Mouse (Mus musculus) right cerebral cortex, postnatal 4 days (tissue): ENCODE measurements around the gene Mlkl.
A peak's percentile ranks its signal among the peaks of the same experiment; 100 is the strongest.
"Not testable (repeated sequence)": the region's sequence is repeated elsewhere in the genome, so short reads cannot be mapped to it uniquely, and the experiment has no call there.

Source experiments
- DNase-seq: peaks from one replicate; pipeline ENCODE4 v3.0.0-alpha.2; 2022

The Mlkl gene

GRCm38 (mm10) chr8:111312758-111313162 is 25.2 kb downstream of the Mlkl start:
- no peak for DNase-seq

GRCm38 (mm10) chr8:111310006-111310405 is 28.0 kb downstream of the Mlkl start:
- not testable (repeated sequence) for DNase-seq

GRCm38 (mm10) chr8:111305031-111305730 is 32.8 kb downstream of the Mlkl start:
- DNase-seq, result no peak

GRCm38 (mm10) chr8:111304359-111304758 is 33.6 kb downstream of the Mlkl start:
- DNase-seq, result no peak

GRCm38 (mm10) chr8:111303076-111303803 is 34.7 kb downstream of the Mlkl start:
- not testable (repeated sequence) for DNase-seq

GRCm38 (mm10) chr8:111300597-111301546 is 37.1 kb downstream of the Mlkl start:
- no peak for DNase-seq

GRCm38 (mm10) chr8:111299821-111300568 is 38.0 kb downstream of the Mlkl start, which contains the start of gene Rfwd3:
Rfwd3 (minus strand) TSS chr8:111300222.
- DNase-seq, result peak; percentile 90

GRCm38 (mm10) chr8:111299363-111299820 is 38.6 kb downstream of the Mlkl start:
- DNase-seq, result peak; percentile 28

GRCm38 (mm10) chr8:111298011-111298410 is 40.0 kb downstream of the Mlkl start:
- DNase-seq, result no peak

- no peak for DNase-seq
Observed at GRCm38 (mm10) chr8:111291733-111292132, 46.2 kb downstream of the Mlkl start.

GRCm38 (mm10) chr8:111290586-111290985 is 47.4 kb downstream of the Mlkl start:
- no peak for DNase-seq

- no peak for DNase-seq
Observed at GRCm38 (mm10) chr8:111285603-111286002, 52.4 kb downstream of the Mlkl start.

- no peak for DNase-seq
Observed at GRCm38 (mm10) chr8:111282093-111282492, 55.9 kb downstream of the Mlkl start.

GRCm38 (mm10) chr8:111268277-111268676 is 69.7 kb downstream of the Mlkl start:
- DNase-seq, result no peak

GRCm38 (mm10) chr8:111266161-111266560 is 71.8 kb downstream of the Mlkl start:
- DNase-seq, result not testable (repeated sequence)

- no peak for DNase-seq
Observed at GRCm38 (mm10) chr8:111264693-111265220, 73.2 kb downstream of the Mlkl start.

GRCm38 (mm10) chr8:111261981-111262381 is 76.0 kb downstream of the Mlkl start:
- DNase-seq, result no peak
